Mouse (Mus musculus): Measurements from ENCODE around the gene Trim65.

- TF ChIP-seq ZNF384 (IDR thresholded peaks at IDR 0.05; ENCODE audit: low read depth, low read length) (peak; percentile 10; the same call in 1 of the 2 replicates), HCFC1 (IDR thresholded peaks at IDR 0.05; ENCODE audit: borderline replicate concordance, insufficient read depth, low read length) (no peak)
Observed at GRCm38 (mm10) chr11:116096213-116097108, 34.5 kb downstream of the Trim65 start.

Measured in ES-E14 (cell line).